Mouse (Mus musculus) neutrophil, adult 83 days (primary cell): Measurements from ENCODE around the gene Rab38. TPM values are rescaled to one million over a fixed set of nuclear protein-coding genes. Genes with fewer than 3 reads are reported as not detected.

ENCODE experiments used
- total RNA-seq, 2 experiments: library from RNA; stranded (reverse); gene quantifications; one replicate each; pipeline ENCODE4 v1.2.4; 2023

Gene Rab38
- total RNA-seq: 1 to 10 TPM in 1 of 2 experiments, under 1 TPM in 1; 0.77 to 1.2 TPM

GRCm38 (mm10) chr7:88429786-88430691 lies at the start of gene Rab38:
Rab38 (plus strand) TSS chr7:88430273.

Other genes with a start within 250 kb of the Rab38 start
- 100 to 1,000 TPM; 147 to 155 TPM for gene Ctsc, start 152.2 kb upstream of the Rab38 start, total RNA-seq